In the genomic region with DNA sequence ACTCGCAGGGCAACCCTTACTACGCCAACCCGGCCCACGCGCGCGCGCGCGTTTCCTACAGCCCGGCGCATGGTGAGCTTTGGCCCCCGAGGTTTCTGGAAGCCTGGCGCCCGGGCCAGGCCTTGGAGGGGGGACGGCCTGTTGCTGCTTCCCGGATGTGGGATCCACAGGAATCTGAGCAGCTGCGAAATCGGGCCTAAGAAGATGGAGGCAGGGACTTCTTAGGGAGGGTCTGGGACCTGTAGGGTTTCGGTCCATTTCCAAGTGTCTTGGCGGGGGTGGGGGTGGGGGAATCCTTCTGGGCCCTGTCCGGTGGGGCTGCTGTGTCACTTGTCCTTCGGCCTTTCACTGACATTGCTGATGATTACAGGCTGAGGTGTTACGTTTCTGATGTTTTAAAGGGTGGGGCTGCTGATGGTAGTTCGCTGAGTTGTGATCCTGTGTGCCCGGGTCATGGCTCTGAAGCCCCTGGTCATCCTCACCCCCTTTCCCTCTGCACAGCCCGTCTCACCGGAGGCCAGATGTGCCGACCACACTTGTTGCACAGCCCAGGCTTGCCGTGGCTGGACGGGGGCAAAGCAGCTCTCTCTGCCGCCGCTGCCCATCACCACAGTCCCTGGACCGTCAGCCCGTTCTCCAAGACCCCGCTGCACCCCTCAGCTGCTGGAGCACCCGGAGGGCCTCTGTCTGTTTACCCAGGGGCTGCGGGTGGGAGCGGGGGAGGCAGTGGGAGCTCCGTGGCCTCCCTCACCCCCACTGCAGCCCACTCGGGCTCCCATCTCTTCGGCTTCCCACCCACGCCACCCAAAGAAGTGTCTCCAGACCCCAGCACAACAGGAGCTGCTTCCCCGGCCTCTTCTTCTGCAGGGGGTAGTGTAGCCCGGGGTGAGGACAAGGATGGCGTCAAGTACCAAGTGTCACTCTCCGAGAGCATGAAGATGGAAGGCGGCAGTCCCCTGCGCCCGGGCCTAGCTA, we compare ENCODE assay signal across 9 mouse cellular contexts. TPM values are rescaled to one million over a fixed set of nuclear protein-coding genes. Genes with fewer than 3 reads are reported as not detected.
DNase-seq lines count a peak whose midpoint lies in the region; ATAC-seq and TF ChIP-seq lines count a peak whose summit lies in the region.
"Had no signal": no experiment of that assay in that cellular context is flagged by ENCODE, and none has a peak within 500 bp of the region (broad histone marks: within the 10 kb centered on the region; RNA-seq: fewer than 3 reads in every experiment).

No protein-coding gene starts in this region.

- H3K4me1 ChIP-seq in kidney, embryonic 15.5 days, result peaks cover 88% of the 10 kb centered on the region
- H3K4me1 ChIP-seq in embryonic facial prominence, embryonic 14.5 days (ENCODE audit: control insufficient read depth, insufficient read depth, low read length), result peaks cover 16% of the 10 kb centered on the region
- H3K4me1 ChIP-seq in hindbrain, postnatal 0 days (ENCODE audit: insufficient read depth, low read length), result no peaks in the 10 kb centered on the region
- H3K4me1 ChIP-seq in midbrain, postnatal 0 days (ENCODE audit: insufficient read depth, low read length), result no peaks in the 10 kb centered on the region

- 9% methylated on average over 50 of the region's 50 CpGs for WGBS in kidney, embryonic 15.5 days
- 4% methylated on average over 47 of the region's 50 CpGs for WGBS in embryonic facial prominence, embryonic 14.5 days
- 5% methylated on average over 49 of the region's 50 CpGs for WGBS in hindbrain, postnatal 0 days
- 5% methylated on average over 50 of the region's 50 CpGs for WGBS in midbrain, postnatal 0 days

- H3K9me3 ChIP-seq in kidney, embryonic 15.5 days (replicated peaks), result no peaks in the 10 kb centered on the region
- H3K9me3 ChIP-seq in embryonic facial prominence, embryonic 14.5 days (ENCODE audit: control insufficient read depth, low read length), result no peaks in the 10 kb centered on the region
- H3K9me3 ChIP-seq in hindbrain, postnatal 0 days (ENCODE audit: low read length), result no peaks in the 10 kb centered on the region
- H3K9me3 ChIP-seq in midbrain, postnatal 0 days (ENCODE audit: low read length), result no peaks in the 10 kb centered on the region

- no peaks in the 10 kb centered on the region for H3K36me3 ChIP-seq in kidney, embryonic 15.5 days
- H3K36me3 ChIP-seq in embryonic facial prominence, embryonic 14.5 days (ENCODE audit: control insufficient read depth, insufficient read depth, low read length), result no peaks in the 10 kb centered on the region
- H3K36me3 ChIP-seq in hindbrain, postnatal 0 days (ENCODE audit: insufficient read depth, low read length), result no peaks in the 10 kb centered on the region
- H3K36me3 ChIP-seq in midbrain, postnatal 0 days (ENCODE audit: insufficient read depth, low read length), result no peaks in the 10 kb centered on the region

- DNase-seq in kidney, postnatal 10 days, result no peak
- DNase-seq in embryonic facial prominence, embryonic 14.5 days (ENCODE audit: low spot score), result no peak
- no peak for DNase-seq in hindbrain, postnatal 0 days (ENCODE audit: low spot score)
- no peak for DNase-seq in midbrain, postnatal 0 days (ENCODE audit: low spot score)
- no peak for DNase-seq in right cerebral cortex, postnatal 25 days
- no peak for DNase-seq in c-Kit-positive CD71-positive TER-119-positive erythroid progenitor cells, embryonic 14.5 days (ENCODE audit: low spot score)
- DNase-seq in right cerebral cortex, postnatal 36 days (ENCODE audit: low spot score in 2 of 2), result no peak

- H3K27ac ChIP-seq in kidney, embryonic 15.5 days, result peak overlapping the region; percentile 32; the same call in 1 of the 2 replicates
- no peak overlapping the region for H3K27ac ChIP-seq in embryonic facial prominence, embryonic 14.5 days (replicated peaks; ENCODE audit: low read depth, low read length)
- H3K27ac ChIP-seq in hindbrain, postnatal 0 days, result no peak overlapping the region
- no peak overlapping the region for H3K27ac ChIP-seq in midbrain, postnatal 0 days (ENCODE audit: low read depth, low read length)

- H3K27me3 ChIP-seq in kidney, embryonic 15.5 days, result peaks cover 98% of the 10 kb centered on the region
- H3K27me3 ChIP-seq in embryonic facial prominence, embryonic 14.5 days (replicated peaks; ENCODE audit: control insufficient read depth, insufficient read depth, low read length), result peaks cover 98% of the 10 kb centered on the region
- peaks cover 91% of the 10 kb centered on the region for H3K27me3 ChIP-seq in hindbrain, postnatal 0 days (ENCODE audit: insufficient read depth, low read length)
- H3K27me3 ChIP-seq in midbrain, postnatal 0 days (ENCODE audit: insufficient read depth, low read length), result peaks cover 72% of the 10 kb centered on the region

- no peak for TF ChIP-seq CTCF in hindbrain, postnatal 0 days (IDR thresholded peaks at IDR 0.05; ENCODE audit: low read depth)
- TF ChIP-seq CTCF in midbrain, postnatal 0 days (IDR thresholded peaks at IDR 0.05), result no peak

- H3K4me3 ChIP-seq in kidney, embryonic 15.5 days (replicated peaks), result peak overlapping the region; percentile 56
- peak overlapping the region; percentile 51 for H3K4me3 ChIP-seq in embryonic facial prominence, embryonic 14.5 days (ENCODE audit: low read depth, low read length)
- H3K4me3 ChIP-seq in hindbrain, postnatal 0 days (ENCODE audit: low read length), result peak overlapping the region; percentile 30
- H3K4me3 ChIP-seq in midbrain, postnatal 0 days (ENCODE audit: low read depth, low read length), result peak overlapping the region; percentile 38

- no peak for ATAC-seq in kidney, embryonic 15.5 days (replicated peaks; ENCODE audit: low FRiP score)
- no peak for ATAC-seq in embryonic facial prominence, embryonic 14.5 days (ENCODE audit: low read depth)
- ATAC-seq in hindbrain, postnatal 0 days, result no peak
- ATAC-seq in midbrain, postnatal 0 days (ENCODE audit: low FRiP score), result no peak

- peak overlapping the region; percentile 80 for H3K4me2 ChIP-seq in kidney, embryonic 15.5 days
- peak overlapping the region; percentile 77 for H3K4me2 ChIP-seq in embryonic facial prominence, embryonic 14.5 days (ENCODE audit: low read depth, low read length)
- H3K4me2 ChIP-seq in hindbrain, postnatal 0 days (ENCODE audit: low read depth, low read length), result peak overlapping the region; percentile 50
- peak overlapping the region; percentile 61 for H3K4me2 ChIP-seq in midbrain, postnatal 0 days (ENCODE audit: low read depth, low read length, poor library complexity, severe bottlenecking)

- peak overlapping the region; percentile 53 for H3K9ac ChIP-seq in kidney, embryonic 15.5 days
- peak overlapping the region; percentile 66 for H3K9ac ChIP-seq in embryonic facial prominence, embryonic 14.5 days (ENCODE audit: low read depth, low read length)
- H3K9ac ChIP-seq in hindbrain, postnatal 0 days (replicated peaks; ENCODE audit: low read length), result 0 out of 2 replicates have a peak overlapping the region, but pooled peaks have one; percentile 24
- H3K9ac ChIP-seq in midbrain, postnatal 0 days (replicated peaks; ENCODE audit: low read length, poor library complexity, severe bottlenecking), result no peak overlapping the region

RNA-seq across cellular contexts. Expression of gene Gata2, which starts 6.3 kb away (rescaled TPM):
- polyA plus RNA-seq in kidney, embryonic 15.5 days (2015; fragmentation: Nextera tagmentation; extraction: Ambion mirVana), result 42.1 and 59.5 TPM in 2 replicates
- polyA plus RNA-seq in embryonic facial prominence, embryonic 14.5 days (2014; fragmentation: Nextera tagmentation; extraction: Ambion mirVana), result 27.1 and 31.6 TPM in 2 replicates
- total RNA-seq in hindbrain, postnatal 0 days (2014; rRNA removed), result 6.1 and 7.5 TPM in 2 replicates
- polyA plus RNA-seq in hindbrain, postnatal 0 days (2015; fragmentation: Nextera tagmentation; extraction: Ambion mirVana), result 17.9 and 19.7 TPM in 2 replicates
- 9.2 and 19.3 TPM in 2 replicates for total RNA-seq in midbrain, postnatal 0 days (2014; rRNA removed)
- polyA plus RNA-seq in midbrain, postnatal 0 days (2015; fragmentation: Nextera tagmentation; extraction: Ambion mirVana), result 17.2 and 18.5 TPM in 2 replicates

RNA-seq across cellular contexts. Expression of gene Dnajb8, which starts 22.1 kb away (rescaled TPM):
- polyA plus RNA-seq in kidney, embryonic 15.5 days (2015; fragmentation: Nextera tagmentation; extraction: Ambion mirVana), result not detected in 2 replicates
- not detected in 2 replicates for polyA plus RNA-seq in embryonic facial prominence, embryonic 14.5 days (2014; fragmentation: Nextera tagmentation; extraction: Ambion mirVana)
- total RNA-seq in hindbrain, postnatal 0 days (2014; rRNA removed), result not detected in 2 replicates
- polyA plus RNA-seq in hindbrain, postnatal 0 days (2015; fragmentation: Nextera tagmentation; extraction: Ambion mirVana), result not detected in 2 replicates
- not detected in 2 replicates for total RNA-seq in midbrain, postnatal 0 days (2014; rRNA removed)
- not detected in 2 replicates for polyA plus RNA-seq in midbrain, postnatal 0 days (2015; fragmentation: Nextera tagmentation; extraction: Ambion mirVana)
- total RNA-seq: MEL had no signal
